Mouse (Mus musculus): ENCODE measurements at regions not wholly inside any gene's neighbourhood (a gene's known extent, or its start where the extent isn't known, plus 50 kb on each side); places are given as distances from the start of the nearest gene placed in this dataset.
A peak's percentile ranks its signal among the peaks of the same experiment; 100 is the strongest.

- Histone ChIP-seq H3K36me3 (no peaks in the 10 kb centered on the region), H3K4me2 (peak overlapping the region; percentile 56), H3K27ac (ENCODE audit: poor library complexity, severe bottlenecking) (0 out of 2 replicates have a peak overlapping the region, but pooled peaks have one; percentile 46), H3K4me1 (replicated peaks) (peaks cover 11% of the 10 kb centered on the region), H3K27me3 (replicated peaks) (no peaks in the 10 kb centered on the region), H3K9me3 (replicated peaks) (0 out of 2 replicates have a peak, but pooled peaks cover 5% of the 10 kb centered on the region), H3K4me3 (peak overlapping the region; percentile 7), H3K9ac (no peak overlapping the region)
- peak; percentile 33; the same call in 1 of the 2 replicates for ATAC-seq (ENCODE audit: insufficient number of reproducible peaks, low FRiP score)
- 35% methylated on average over 29 of the region's 29 CpGs for WGBS
These were observed 66.6 kb downstream of the 1700129C05Rik start for GRCm38 (mm10) chr14:59075845-59076745.

GRCm38 (mm10) chr14:59072323-59073039, 70.2 kb downstream of the 1700129C05Rik start:
- H3K36me3 ChIP-seq, result no peaks in the 10 kb centered on the region
- H3K27ac ChIP-seq (ENCODE audit: poor library complexity, severe bottlenecking), result no peak overlapping the region
- no peak overlapping the region for H3K4me2 ChIP-seq
- H3K4me3 ChIP-seq, result no peak overlapping the region
- H3K9ac ChIP-seq, result no peak overlapping the region
- 85% methylated on average over 7 of the region's 7 CpGs for WGBS
- 0 out of 2 replicates have a peak, but pooled peaks cover 5% of the 10 kb centered on the region for H3K9me3 ChIP-seq (replicated peaks)
- no peak for ATAC-seq (ENCODE audit: insufficient number of reproducible peaks, low FRiP score)
- H3K4me1 ChIP-seq (replicated peaks), result peaks cover 23% of the 10 kb centered on the region
- H3K27me3 ChIP-seq (replicated peaks), result no peaks in the 10 kb centered on the region

GRCm38 (mm10) chr14:59070056-59070455, 72.6 kb downstream of the 1700129C05Rik start:
- Histone ChIP-seq H3K9me3 (replicated peaks) (no peaks in the 10 kb centered on the region), H3K4me2 (no peak overlapping the region), H3K27me3 (replicated peaks) (no peaks in the 10 kb centered on the region), H3K4me1 (replicated peaks) (peaks cover 23% of the 10 kb centered on the region), H3K9ac (no peak overlapping the region), H3K27ac (ENCODE audit: poor library complexity, severe bottlenecking) (no peak overlapping the region), H3K36me3 (no peaks in the 10 kb centered on the region), H3K4me3 (no peak overlapping the region)
- 80% methylated on average over 2 of the region's 2 CpGs for WGBS
- ATAC-seq (ENCODE audit: insufficient number of reproducible peaks, low FRiP score), result no peak

- H3K27ac ChIP-seq (ENCODE audit: poor library complexity, severe bottlenecking), result no peak overlapping the region
- no peaks in the 10 kb centered on the region for H3K9me3 ChIP-seq (replicated peaks)
- no peak overlapping the region for H3K4me2 ChIP-seq
- no peak overlapping the region for H3K9ac ChIP-seq
- H3K4me3 ChIP-seq, result no peak overlapping the region
- peaks cover 23% of the 10 kb centered on the region for H3K4me1 ChIP-seq (replicated peaks)
- no peak for ATAC-seq (ENCODE audit: insufficient number of reproducible peaks, low FRiP score)
- no peaks in the 10 kb centered on the region for H3K27me3 ChIP-seq (replicated peaks)
- WGBS, result 71% methylated on average over 8 of the region's 8 CpGs
- no peaks in the 10 kb centered on the region for H3K36me3 ChIP-seq
These were observed 76.1 kb downstream of the 1700129C05Rik start for GRCm38 (mm10) chr14:59066456-59067220.

- ATAC-seq (ENCODE audit: insufficient number of reproducible peaks, low FRiP score), result no peak
These were observed 79.5 kb downstream of the 1700129C05Rik start for GRCm38 (mm10) chr14:59063221-59063620.

GRCm38 (mm10) chr14:59056832-59057231, 85.9 kb downstream of the 1700129C05Rik start:
- no peak overlapping the region for H3K4me3 ChIP-seq
- WGBS, result 81% methylated on average over 3 of the region's 3 CpGs
- H3K36me3 ChIP-seq, result no peaks in the 10 kb centered on the region

More at GRCm38 (mm10) chr14:59063221-59063620, 79.5 kb downstream of the 1700129C05Rik start:
- Histone ChIP-seq H3K27ac (ENCODE audit: poor library complexity, severe bottlenecking) (no peak overlapping the region), H3K36me3 (no peaks in the 10 kb centered on the region), H3K27me3 (replicated peaks) (no peaks in the 10 kb centered on the region), H3K4me1 (replicated peaks) (peaks cover 18% of the 10 kb centered on the region), H3K4me3 (no peak overlapping the region), H3K9me3 (replicated peaks) (no peaks in the 10 kb centered on the region), H3K4me2 (no peak overlapping the region), H3K9ac (no peak overlapping the region)
- 81% methylated on average over 3 of the region's 3 CpGs for WGBS

GRCm38 (mm10) chr14:59055283-59055682, 87.4 kb downstream of the 1700129C05Rik start:
- no peaks in the 10 kb centered on the region for H3K27me3 ChIP-seq (replicated peaks)
- no peak overlapping the region for H3K4me2 ChIP-seq
- no peaks in the 10 kb centered on the region for H3K4me1 ChIP-seq (replicated peaks)
- WGBS, result 84% methylated on average over 3 of the region's 3 CpGs
- H3K4me3 ChIP-seq, result no peak overlapping the region
- H3K9ac ChIP-seq, result no peak overlapping the region
- ATAC-seq (ENCODE audit: insufficient number of reproducible peaks, low FRiP score), result no peak
- H3K36me3 ChIP-seq, result no peaks in the 10 kb centered on the region
- no peak overlapping the region for H3K27ac ChIP-seq (ENCODE audit: poor library complexity, severe bottlenecking)
- no peaks in the 10 kb centered on the region for H3K9me3 ChIP-seq (replicated peaks)

More at GRCm38 (mm10) chr14:59056832-59057231, 85.9 kb downstream of the 1700129C05Rik start:
- Histone ChIP-seq H3K9ac (no peak overlapping the region), H3K4me2 (no peak overlapping the region), H3K27ac (ENCODE audit: poor library complexity, severe bottlenecking) (no peak overlapping the region), H3K9me3 (replicated peaks) (no peaks in the 10 kb centered on the region), H3K4me1 (replicated peaks) (no peaks in the 10 kb centered on the region), H3K27me3 (replicated peaks) (no peaks in the 10 kb centered on the region)
- no peak for ATAC-seq (ENCODE audit: insufficient number of reproducible peaks, low FRiP score)

- H3K9ac ChIP-seq, result no peak overlapping the region
- no peak overlapping the region for H3K4me3 ChIP-seq
- 74% methylated on average over 3 of the region's 3 CpGs for WGBS
These were observed 90.3 kb downstream of the 1700129C05Rik start for GRCm38 (mm10) chr14:59052421-59052820.

GRCm38 (mm10) chr14:59051478-59051879, 91.2 kb downstream of the 1700129C05Rik start:
- no peaks in the 10 kb centered on the region for H3K27me3 ChIP-seq (replicated peaks)
- no peak overlapping the region for H3K4me3 ChIP-seq
- WGBS, result 49% methylated on average over 6 of the region's 6 CpGs
- no peak overlapping the region for H3K9ac ChIP-seq
- H3K4me2 ChIP-seq, result no peak overlapping the region
- H3K27ac ChIP-seq (ENCODE audit: poor library complexity, severe bottlenecking), result no peak overlapping the region
- no peaks in the 10 kb centered on the region for H3K36me3 ChIP-seq
- ATAC-seq (ENCODE audit: insufficient number of reproducible peaks, low FRiP score), result no peak
- H3K9me3 ChIP-seq (replicated peaks), result no peaks in the 10 kb centered on the region
- H3K4me1 ChIP-seq (replicated peaks), result no peaks in the 10 kb centered on the region

More at GRCm38 (mm10) chr14:59052421-59052820, 90.3 kb downstream of the 1700129C05Rik start:
- Histone ChIP-seq H3K9me3 (replicated peaks) (no peaks in the 10 kb centered on the region), H3K36me3 (no peaks in the 10 kb centered on the region), H3K27me3 (replicated peaks) (no peaks in the 10 kb centered on the region), H3K4me1 (replicated peaks) (no peaks in the 10 kb centered on the region), H3K4me2 (no peak overlapping the region), H3K27ac (ENCODE audit: poor library complexity, severe bottlenecking) (no peak overlapping the region)
- no peak for ATAC-seq (ENCODE audit: insufficient number of reproducible peaks, low FRiP score)

GRCm38 (mm10) chr14:59045687-59046086, 97.0 kb downstream of the 1700129C05Rik start:
- Histone ChIP-seq H3K9me3 (replicated peaks) (no peaks in the 10 kb centered on the region), H3K36me3 (no peaks in the 10 kb centered on the region), H3K4me3 (no peak overlapping the region), H3K27ac (ENCODE audit: poor library complexity, severe bottlenecking) (no peak overlapping the region), H3K9ac (no peak overlapping the region), H3K4me2 (no peak overlapping the region), H3K4me1 (replicated peaks) (no peaks in the 10 kb centered on the region), H3K27me3 (replicated peaks) (no peaks in the 10 kb centered on the region)
- ATAC-seq (ENCODE audit: insufficient number of reproducible peaks, low FRiP score), result no peak
- 72% methylated on average over 7 of the region's 7 CpGs for WGBS

Measured in heart, embryonic 12.5 days (tissue).